Mouse (Mus musculus): ENCODE data around the gene Ddx6. TPM values are rescaled to one million over a fixed set of nuclear protein-coding genes. Genes with fewer than 3 reads are reported as not detected.

The Ddx6 gene
- total RNA-seq, 2 experiments from 2014 or later = 146 to 157 TPM

GRCm38 (mm10) chr9:44685346-44686330 lies 80.9 kb downstream of the Ddx6 start:
- peak in 1 of 2 experiments; percentile 51 for DNase-seq (ENCODE audit: low spot score in 2 of 2)

- DNase-seq (ENCODE audit: low spot score in 2 of 2) = no peak
These were observed 81.9 kb downstream of the Ddx6 start for GRCm38 (mm10) chr9:44686638-44687037.

GRCm38 (mm10) chr9:44688013-44688412 lies 83.3 kb downstream of the Ddx6 start:
- no peak for DNase-seq (ENCODE audit: low spot score in 2 of 2)

Other genes with a start within 250 kb of the Ddx6 start
- gene Vps11, start 243.2 kb upstream of the Ddx6 start, total RNA-seq (2021) = 10 to 100 TPM; 65.2 to 73.1 TPM
- 100 to 1,000 TPM; 125 to 126 TPM for gene Hyou1, start 225.4 kb upstream of the Ddx6 start, total RNA-seq (2021)
- gene Slc37a4, start 208.0 kb upstream of the Ddx6 start, total RNA-seq (2021) = 10 to 100 TPM; 36.0 to 37.4 TPM
- gene Rps25, start 197.8 kb upstream of the Ddx6 start, total RNA-seq (2021) = 1,000 to 10,000 TPM; 1,559 to 1,677 TPM
- gene Trappc4, start 197.3 kb upstream of the Ddx6 start, total RNA-seq (2021) = 10 to 100 TPM; 70.5 to 75.0 TPM
- 10 to 100 TPM; 31.9 to 35.4 TPM for gene Ccdc84, start 186.3 kb upstream of the Ddx6 start, total RNA-seq (2021)
- gene Foxr1, start 163.8 kb upstream of the Ddx6 start, total RNA-seq (2021) = not detected
- gene Upk2, start 149.9 kb upstream of the Ddx6 start, total RNA-seq (2021) = not detected
- 10 to 100 TPM; 86.4 to 97.9 TPM for gene Bcl9l, start 122.1 kb upstream of the Ddx6 start, total RNA-seq (2021)
- under 1 TPM in 1 of 2 experiments, not detected in 1; 0.23 TPM for gene Cxcr5, start 43.0 kb upstream of the Ddx6 start, total RNA-seq (2021)
- gene Treh, start 68.3 kb downstream of the Ddx6 start, total RNA-seq (2021) = not detected
- 10 to 100 TPM; 58.5 to 76.1 TPM for gene Phldb1, start 130.3 kb downstream of the Ddx6 start, total RNA-seq (2021)
- 100 to 1,000 TPM; 157 to 158 TPM for gene Arcn1, start 163.0 kb downstream of the Ddx6 start, total RNA-seq (2021)
- 100 to 1,000 TPM; 122 to 127 TPM for gene Ift46, start 163.0 kb downstream of the Ddx6 start, total RNA-seq (2021)
- 1 to 10 TPM; 8.6 to 9.5 TPM for gene Tmem25, start 194.4 kb downstream of the Ddx6 start, total RNA-seq (2021)
- gene Ttc36, start 198.2 kb downstream of the Ddx6 start, total RNA-seq (2021) = 10 to 100 TPM; 26.5 to 40.4 TPM

All from adrenal gland, postnatal 4 days (tissue).